Mouse (Mus musculus): Measurements from ENCODE around the gene Gm2888. TPM values are rescaled to one million over a fixed set of nuclear protein-coding genes. Genes with fewer than 3 reads are reported as not detected.

Gm2888 gene
- total RNA-seq (2023), result not detected

DNA sequence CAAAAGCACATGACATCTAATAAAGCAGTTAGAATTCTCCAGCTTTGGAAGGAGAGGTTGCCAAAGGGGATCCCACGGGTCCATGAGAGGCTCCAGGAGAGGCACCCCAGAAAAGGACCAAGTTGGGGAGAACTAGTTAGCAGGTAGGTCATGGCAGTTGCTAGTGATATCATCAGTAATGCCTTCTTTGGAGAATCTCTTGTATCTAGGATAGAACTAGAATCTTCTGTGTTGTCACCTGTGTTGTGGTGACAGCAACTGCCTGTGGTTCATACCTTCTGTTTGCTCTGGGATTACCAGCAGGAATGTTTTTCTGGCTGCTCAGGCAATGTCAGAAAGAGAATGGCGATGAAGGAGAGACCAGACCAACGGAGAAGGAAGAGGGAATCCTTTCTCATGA lies at the start of gene Gm2888:
Gene Gm2888, plus strand, starts transcription at position 301 of the 400 bp plus-strand sequence.

DNA sequence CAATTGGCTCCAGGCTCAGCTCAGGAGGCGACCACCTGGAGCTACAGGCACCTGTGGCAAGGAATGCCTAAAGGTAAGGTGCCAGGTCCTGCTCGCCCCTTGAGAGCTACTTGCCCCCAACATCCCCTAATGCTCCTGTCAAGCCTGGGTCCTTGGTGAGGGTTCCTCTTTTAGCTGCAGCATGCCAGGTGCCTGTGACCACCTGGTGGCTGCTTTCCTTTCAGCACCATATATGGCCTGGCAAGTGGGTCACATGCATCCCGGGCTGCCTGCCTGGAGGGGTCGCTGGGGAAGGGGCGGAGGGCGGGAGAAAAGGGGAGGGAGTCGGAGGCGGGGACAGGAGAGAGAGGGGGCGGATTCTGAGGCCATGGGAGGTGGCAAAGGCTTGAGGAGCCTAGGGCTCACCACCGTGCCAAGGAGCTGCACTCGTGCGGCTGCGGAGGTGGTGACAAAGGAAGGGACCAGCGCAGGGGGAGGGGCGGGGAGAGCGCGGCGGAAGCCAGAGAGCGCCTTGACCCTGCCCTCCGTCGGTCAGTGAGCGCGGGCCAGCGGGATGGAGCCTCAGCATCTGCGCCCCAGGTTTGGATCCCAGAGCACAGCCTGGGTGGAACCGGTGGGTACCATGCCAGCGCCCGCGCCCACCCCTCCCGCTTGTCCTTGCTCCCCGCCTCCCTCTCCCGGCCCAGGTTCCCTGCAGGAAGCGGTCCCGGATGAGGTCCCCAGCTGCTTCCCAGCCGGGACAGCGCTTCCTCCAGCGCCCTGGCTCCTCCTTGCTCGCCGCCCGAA lies 19.1 kb downstream of the Gm2888 start, which contains the start of gene Gm2897:
Gene Gm2897, plus strand, starts transcription at position 559 of the 786 bp plus-strand sequence.

Other genes starting within 250 kb of the Gm2888 start
- not detected for gene Gm2897, start 19.3 kb downstream of the Gm2888 start, total RNA-seq (2023)
- gene Gm10340, start 104.0 kb downstream of the Gm2888 start, total RNA-seq (2023), result not detected
- not detected for gene Gm5795, start 158.3 kb downstream of the Gm2888 start, total RNA-seq (2023)
- 1 to 10 TPM in 1 of 2 experiments, under 1 TPM in 1; 0.98 to 1.3 TPM for gene D830030K20Rik, start 178.5 kb downstream of the Gm2888 start, total RNA-seq (2023)